Mouse (Mus musculus): ENCODE measurements around the gene Wbp1.

Wbp1 gene

DNA sequence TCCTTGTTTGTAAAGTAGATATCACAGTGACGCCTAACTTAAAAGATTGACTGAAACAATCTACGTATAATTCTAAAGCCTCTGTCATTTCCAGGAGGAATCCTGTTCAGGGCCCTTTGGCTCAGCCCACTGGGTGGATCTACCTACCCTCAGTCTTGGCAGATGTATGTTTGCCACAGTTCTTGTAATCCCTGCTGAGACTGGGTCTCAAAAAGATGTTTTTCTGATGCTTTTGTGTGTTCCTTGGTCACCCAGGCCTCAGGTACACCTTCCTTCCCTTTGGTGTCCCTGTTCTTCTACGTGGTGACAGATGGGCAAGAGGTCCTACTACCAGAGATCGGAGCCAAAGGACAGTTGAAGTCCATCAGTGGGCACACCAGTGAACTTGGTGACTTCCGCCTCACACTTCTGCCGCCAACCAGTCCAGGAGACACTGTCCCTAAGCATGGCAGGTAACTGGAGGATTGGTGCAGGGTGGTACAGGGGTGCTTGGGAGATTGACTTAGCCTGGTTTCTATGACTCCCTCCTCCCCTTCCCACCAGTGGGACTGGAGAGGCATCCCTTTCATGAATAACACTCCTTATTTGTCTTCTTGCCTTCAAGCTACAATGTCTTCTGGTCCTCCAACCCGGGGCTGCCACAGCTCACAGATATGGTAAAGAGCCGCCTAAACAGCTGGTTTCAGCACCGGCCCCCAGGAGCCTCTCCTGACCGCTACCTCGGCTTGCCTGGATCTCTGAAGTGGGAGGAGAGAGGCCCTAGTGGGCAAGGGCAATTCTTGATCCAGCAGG, 4.8 kb downstream of the Wbp1 start:
- no peak for DNase-seq (ENCODE audit: low spot score)

DNA sequence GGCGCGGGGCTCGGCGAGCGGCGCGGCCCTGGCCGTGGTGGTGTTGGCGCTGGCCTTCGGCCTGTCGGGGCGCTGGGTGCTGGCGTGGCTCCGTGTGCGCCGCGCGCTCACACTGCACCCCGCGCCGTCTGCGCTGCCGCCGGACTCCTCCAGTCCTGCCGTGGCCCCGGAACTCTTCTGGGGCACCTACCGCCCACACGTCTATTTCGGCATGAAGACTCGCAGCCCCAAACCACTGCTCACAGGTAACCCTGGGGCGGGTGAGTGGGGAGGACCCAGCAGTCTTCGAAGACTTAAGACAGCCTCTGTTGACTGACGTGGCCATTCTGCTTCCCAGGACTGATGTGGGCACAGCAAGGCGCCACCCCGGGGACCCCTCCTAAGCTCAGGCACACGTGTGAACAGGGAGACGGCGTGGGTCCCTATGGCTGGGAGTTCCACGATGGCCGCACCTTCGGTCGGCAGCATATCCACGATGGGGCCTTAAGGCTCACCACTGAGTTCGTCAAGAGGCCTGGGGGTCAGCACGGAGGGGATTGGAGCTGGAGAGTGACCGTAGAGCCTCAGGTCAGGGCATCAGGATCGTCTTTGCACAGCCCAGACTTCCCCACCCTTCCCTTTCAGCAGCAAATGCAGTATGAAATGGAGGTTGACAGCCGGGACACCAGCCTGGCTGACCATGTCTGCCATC, 5.5 kb downstream of the Wbp1 start:
- DNase-seq (ENCODE audit: low spot score): peak; percentile 33

DNA sequence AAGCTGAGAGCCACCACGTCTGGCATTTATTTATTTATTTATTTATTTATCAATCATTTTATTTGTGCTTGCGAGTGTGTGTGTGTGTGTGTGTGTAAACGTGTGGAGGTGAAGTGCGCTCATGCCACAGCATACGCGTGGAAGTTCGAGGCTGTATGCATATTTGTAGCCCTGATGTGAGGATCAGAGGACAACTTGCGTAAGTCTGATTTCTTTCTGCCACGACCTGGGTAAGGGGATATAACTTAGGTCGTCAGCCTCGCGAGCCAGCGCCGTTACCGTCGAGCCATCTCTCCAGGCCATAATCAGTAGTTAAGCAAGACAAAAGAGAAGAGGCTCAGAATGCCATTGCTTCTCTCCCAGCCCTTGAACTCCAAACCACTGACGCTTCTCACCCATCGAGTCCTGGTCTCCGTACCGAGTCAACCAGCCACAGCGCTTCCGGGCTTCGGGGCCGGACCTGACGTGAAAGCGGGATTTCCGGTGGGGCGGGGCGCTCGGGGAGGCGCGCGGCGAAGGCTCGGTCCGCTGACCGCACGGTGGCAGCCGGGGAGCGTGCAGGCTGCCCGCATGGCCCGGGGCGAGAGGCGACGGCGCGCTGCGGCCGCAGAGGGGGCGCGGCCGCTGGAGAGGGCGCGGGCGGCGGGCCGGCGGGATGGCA, 6.2 kb downstream of the Wbp1 start, which contains the start of gene Mogs:
Gene Mogs, plus strand, starts transcription at position 486 of the 661 bp plus-strand sequence.
- DNase-seq (ENCODE audit: low spot score): peak; percentile 91

DNA sequence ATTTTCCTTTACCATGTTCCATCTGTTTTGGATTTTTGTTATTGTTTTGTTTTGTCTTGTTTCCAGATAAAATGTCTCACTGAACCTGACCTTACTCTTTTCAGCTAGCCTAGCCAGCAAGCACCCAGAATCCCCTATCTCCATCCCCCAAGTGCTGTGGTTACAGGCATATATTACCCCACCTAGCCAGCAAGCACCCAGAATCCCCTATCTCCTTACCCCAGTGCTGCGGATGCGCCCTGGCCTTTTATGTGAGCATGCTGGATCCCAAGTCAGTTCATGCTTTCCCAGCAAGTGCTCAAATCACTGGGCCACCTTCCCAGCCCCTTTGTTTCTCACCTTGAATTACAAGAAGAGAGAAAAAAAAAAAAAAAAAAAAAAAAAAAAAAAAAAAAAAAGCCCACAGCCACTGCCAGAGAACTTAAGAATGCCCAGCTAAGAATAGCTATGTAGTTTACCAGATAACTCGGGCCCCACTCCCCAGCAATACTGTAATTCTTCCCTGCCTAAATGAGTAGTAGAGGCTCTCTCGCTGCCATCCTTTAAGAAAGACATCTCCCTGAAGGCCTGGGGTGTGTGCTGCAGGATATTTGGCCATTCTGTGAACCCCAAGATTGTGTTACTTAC, 9.7 kb downstream of the Wbp1 start:
- DNase-seq (ENCODE audit: low spot score): no peak

DNA sequence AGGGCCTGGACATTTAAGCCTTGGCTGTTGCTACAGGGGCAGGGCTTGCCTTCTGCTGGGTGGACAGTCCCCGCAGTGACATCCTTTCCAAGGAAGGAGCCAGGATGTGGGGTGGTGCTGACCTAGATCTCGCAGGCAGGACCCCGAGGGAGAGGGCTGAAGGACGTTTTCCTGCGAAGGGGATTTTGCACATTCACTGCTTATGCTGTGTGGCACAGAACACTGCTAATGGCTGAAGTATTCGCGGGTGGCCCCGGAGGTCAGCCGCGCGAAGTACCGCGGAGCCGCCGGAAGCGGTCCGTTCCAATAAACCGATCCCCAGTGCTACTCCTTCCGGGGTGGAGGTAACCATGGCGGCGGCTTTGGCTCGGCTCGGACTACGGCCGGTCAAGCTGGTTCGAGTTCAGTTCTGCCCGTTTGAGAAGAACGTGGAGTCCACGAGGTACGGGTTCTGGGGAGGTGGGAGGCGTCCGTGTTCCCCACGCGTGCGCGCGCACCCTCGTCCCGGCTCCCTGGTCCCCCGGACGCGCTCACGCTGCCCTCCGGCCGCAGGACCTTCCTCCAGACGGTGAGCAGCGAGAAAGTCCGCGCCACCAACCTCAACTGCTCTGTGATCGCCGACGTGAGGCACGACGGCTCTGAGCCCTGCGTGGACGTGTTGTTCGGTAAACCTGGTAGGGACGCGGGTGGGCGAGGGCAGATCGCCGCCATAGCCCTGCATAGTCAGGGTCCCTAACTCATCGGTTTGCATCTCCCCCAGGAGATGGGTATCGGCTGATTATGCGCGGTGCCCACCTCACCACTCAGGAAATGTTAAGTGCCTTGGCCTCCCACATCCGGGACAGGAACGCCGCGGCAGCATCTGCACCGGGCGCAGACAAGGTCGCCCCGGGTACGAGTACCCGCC, 12.3 kb downstream of the Wbp1 start, which contains the start of gene Mrpl53:
Gene Mrpl53, plus strand, starts transcription at position 279 of the 907 bp plus-strand sequence.
- peak; percentile 79 for DNase-seq (ENCODE audit: low spot score)

DNA sequence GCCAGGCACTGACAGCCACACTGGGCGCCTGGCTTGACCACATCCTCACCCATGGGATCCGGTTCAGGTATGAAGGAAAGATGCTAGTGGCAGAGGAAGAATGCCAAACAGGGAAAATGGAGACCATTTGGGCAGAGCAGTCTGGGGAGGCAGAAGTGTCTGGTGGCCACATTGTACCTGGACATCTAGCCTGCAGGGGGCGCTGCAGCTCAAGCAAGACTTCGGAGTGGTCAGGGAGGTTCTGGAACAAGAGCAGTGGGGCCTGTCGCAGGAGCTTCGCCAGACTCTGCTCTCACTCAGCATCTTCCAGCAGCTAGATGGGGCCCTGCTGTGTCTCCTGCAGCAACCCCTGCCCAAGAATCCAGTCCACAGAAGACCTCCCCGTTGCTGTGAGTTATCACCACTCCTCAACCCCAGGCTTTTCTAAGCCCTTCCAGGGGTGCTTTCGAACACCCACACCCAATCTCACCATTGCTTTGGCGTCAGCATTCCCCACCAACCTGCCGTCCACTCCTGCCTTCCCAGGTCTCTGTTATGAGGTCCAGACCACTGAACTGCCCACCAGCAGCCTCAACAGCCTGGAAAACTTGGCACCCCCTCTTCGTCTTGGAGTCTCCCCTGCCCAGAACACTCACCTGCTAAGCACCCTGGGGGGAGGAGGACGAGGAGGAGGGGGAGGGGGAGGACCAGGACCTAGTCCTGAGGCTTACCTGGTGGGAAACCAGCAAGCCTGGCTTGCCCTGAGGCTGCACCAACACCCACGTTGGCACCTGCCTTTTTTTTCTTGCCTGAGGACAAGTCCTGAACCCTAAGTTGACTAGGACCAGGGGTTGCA, 13.6 kb downstream of the Wbp1 start:
- DNase-seq (ENCODE audit: low spot score): peak; percentile 81

DNA sequence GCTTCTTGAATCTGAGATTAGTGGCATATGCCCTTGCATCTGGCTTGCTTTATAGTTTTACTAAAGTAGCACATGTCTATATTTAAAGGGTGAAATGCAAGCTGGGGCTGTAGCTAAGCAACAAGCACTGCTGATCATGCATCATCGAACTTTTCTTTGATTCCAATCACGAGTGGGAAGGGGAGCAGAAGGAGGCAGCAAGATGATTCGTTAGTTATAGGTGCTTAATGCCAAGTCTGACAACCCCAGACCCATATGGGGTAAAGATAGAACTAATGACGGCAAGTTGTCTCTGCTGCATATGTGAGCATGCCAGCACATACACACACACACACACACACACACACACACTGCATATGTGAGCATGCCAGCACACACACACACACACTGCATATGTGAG, 17.2 kb downstream of the Wbp1 start:
- DNase-seq (ENCODE audit: low spot score): peak; percentile 52

DNA sequence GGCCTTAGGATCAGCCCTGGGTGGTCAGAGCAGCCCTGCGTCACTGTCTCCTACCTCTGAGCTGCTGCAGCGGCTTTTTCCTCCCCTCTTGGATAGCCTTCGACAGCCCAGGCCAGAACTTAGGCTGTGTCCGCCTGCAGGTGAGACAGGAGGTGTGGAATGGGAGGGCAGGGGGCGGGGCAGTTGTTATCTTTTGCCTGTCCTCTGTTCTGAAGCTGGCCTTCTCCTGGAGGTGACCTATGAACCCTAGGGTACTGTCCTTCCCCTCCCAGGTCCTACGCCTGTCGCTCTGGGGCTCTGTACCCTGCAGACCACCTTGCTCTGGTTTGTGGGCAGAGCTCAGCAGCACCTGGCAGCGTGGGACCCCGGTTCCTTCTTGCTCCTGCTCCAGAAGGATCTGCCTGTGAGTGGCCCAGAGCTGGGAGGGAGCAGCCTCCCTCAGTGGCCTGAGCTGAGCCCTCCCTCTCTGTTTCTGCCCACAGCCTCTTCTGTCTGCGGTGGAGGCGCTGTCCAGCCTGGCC, 18.2 kb downstream of the Wbp1 start:
- DNase-seq (ENCODE audit: low spot score): no peak

DNA sequence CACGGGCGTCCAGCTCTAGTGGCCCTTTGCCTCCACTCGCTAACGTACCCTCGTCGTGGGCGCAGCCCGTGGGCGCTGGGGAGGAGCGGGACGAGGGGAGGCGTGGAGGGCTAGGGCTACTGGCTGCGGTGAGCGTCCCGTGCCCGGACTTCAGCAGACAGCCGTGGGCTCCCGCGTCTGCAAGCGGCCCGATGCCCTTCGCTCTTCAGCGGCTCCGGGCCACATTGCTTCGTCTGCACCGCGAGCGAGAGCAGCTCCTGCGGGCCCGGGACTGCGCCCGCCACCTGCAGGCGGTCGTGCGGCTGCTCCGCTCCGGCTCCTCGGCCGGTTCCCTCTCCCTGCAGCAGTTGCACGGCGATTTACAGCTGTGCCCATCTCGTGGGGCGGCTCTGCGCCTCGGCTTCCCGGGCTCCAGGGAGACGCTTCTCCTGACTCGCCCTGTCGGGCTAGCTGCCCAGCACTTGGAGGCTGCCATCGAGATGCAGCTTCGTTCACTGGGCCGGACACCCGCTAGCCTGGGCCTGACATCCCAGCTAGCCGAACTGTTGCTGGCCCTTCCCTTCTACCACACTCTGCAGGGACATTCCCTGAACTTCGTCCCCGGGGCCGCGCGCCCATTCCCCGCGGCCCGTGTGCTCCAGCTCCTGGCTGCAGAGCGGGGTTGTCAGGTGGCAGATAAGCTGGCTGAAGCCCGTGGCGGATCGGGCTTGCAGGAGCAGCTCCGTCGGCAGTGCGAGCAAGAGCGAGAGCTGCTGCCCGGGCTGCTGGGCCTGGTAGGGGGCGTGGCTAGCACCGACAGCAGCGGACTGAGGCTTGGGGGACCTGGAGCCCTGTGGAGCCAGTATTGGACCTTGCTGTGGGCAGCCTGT, 19.4 kb downstream of the Wbp1 start:
- no peak for DNase-seq (ENCODE audit: low spot score)

DNA sequence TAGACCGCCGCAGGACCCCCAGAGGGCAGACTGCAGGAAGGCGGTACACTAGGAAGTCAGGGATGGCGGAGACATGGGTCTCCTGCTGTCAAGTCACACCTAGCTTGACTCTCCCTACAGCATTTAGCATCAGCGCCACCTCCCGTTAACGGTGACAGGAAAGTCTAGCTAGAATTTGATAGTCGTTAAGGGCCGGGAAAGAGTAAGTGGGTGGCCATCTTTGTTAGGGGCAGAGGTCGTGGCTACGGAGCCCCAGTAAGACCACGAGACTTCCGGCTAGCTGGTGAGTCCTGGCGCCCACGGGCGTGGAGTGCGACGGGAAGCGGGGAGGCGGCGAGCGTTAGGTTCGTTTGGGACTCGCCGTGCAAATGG, 20.1 kb downstream of the Wbp1 start, which contains the start of the genes Ccdc142 and Gm42688:
Gene Ccdc142, plus strand, starts transcription at position 286 of the 372 bp plus-strand sequence.
Gene Gm42688, plus strand, starts transcription at position 302 of the 372 bp plus-strand sequence.
- DNase-seq (ENCODE audit: low spot score): peak; percentile 94

DNA sequence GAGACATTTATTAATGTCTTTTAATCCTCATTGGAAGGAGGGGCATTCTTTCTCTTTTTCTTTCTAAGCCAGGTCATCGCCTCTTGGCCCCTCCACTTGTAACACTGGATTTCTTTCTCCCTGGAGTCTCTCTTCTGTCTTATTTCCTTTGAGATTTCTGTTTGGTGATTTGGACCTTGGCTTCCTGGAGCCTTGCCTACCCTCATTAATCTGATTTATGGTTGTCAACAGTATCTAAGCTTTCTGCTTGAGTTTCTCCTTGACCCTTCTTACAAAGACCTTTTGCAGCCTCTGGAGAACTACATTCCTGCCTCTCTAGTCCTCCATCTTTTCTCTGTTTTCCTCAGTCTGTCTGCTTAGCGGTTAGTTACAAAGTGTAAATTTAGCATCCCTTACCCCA, 22.9 kb downstream of the Wbp1 start:
- no peak for DNase-seq (ENCODE audit: low spot score)

DNA sequence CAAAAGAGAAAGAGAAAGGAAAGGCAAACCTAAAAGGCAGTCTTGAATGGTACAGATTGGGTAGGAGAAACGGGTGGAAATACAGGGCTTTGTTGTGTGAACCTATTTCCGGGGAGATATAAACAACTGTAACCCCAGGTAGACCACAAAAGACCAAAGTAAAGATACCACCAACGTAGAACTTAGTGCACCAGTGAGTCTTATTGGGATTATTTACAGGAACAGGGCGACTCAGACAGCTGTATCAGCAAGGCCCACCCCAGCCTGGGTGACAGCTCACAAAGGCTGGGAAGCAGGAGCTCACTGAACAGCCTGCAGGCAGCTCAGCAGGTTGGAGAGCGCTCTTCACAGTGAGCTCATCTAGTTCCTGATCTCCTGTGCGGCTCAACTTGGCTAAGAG, 25.4 kb downstream of the Wbp1 start:
- no peak for DNase-seq (ENCODE audit: low spot score)

DNA sequence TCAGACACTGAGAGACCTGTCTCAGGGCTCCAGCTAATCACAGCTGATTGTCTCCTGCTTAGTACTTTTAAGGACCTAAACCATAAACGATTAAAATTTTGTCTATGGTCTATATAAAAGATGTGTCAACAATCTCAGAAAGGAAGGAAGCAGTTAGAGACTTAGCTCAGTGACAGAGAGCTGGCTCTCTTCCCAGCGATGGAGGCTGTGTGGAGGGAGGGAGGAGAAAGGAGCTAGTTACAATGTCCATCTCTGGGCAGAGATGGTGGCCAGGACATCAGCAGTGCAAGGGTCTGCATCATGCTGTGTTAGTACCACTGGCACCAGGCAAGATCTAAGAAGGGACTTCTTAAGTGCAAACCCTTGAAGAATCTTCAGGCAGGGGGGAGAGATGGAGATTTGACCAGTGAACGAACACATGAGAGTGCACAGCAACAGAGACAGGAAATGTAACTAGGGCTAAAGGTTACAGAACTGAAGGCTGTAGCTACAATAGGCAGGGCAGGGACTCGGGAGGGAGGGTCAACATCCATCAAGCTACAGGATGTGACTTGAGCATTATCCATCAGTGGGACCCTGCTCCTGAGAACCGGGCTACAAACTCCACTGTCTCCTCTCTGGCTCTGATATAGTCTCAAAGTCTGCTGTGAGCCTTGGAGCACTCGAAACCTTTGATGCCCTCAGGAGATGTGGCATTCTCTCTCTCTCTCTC, 28.8 kb downstream of the Wbp1 start:
- DNase-seq (ENCODE audit: low spot score): no peak

DNA sequence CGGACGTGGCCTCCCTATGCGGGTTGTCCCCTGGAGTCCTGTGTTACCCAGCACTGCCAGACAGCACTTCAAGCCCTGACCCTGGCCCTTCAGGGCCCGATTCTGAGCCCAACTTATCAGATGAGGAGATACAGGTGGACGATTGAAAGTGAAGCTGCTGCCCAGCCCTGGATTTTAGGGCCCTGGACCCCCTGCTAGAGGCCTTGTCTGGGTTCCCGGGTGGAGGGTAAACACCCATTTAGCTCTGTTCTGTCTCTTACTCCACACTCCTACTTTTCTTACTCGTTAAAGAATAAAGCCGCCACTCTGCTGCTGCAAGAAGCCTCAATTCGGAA, 33.5 kb downstream of the Wbp1 start:
- no peak for DNase-seq (ENCODE audit: low spot score)

DNA sequence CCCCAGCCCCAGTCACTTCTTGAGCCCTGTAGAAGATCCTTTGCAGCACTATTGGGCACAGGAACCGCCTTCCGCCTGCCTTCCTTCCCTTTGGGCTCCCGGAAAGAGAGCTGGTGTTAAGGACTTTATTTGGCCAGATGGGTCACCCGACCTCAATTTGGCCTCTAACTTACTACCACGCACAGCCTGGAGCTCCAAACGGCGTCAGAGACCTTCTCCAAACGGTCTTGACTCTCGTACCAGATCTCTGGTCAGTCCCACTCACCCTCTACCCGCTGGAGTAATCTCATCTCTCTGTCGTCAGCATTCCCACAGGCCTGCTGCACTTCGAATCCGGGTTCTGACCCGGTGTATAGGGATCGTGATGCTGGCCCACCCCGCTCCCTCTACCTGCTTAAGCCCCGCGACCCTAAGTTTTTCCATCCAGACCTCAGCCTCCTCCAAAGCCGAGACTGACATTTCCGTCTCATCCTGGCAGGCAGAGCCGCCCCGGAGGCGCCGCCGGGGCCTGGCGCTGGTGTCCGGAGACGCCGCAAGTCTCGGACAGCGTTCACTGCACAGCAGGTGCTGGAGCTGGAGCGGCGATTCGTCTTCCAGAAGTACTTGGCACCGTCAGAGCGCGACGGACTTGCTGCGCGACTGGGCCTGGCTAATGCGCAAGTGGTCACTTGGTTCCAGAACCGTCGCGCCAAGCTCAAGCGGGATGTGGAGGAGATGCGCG, 34.0 kb downstream of the Wbp1 start:
- DNase-seq (ENCODE audit: low spot score): no peak

DNA sequence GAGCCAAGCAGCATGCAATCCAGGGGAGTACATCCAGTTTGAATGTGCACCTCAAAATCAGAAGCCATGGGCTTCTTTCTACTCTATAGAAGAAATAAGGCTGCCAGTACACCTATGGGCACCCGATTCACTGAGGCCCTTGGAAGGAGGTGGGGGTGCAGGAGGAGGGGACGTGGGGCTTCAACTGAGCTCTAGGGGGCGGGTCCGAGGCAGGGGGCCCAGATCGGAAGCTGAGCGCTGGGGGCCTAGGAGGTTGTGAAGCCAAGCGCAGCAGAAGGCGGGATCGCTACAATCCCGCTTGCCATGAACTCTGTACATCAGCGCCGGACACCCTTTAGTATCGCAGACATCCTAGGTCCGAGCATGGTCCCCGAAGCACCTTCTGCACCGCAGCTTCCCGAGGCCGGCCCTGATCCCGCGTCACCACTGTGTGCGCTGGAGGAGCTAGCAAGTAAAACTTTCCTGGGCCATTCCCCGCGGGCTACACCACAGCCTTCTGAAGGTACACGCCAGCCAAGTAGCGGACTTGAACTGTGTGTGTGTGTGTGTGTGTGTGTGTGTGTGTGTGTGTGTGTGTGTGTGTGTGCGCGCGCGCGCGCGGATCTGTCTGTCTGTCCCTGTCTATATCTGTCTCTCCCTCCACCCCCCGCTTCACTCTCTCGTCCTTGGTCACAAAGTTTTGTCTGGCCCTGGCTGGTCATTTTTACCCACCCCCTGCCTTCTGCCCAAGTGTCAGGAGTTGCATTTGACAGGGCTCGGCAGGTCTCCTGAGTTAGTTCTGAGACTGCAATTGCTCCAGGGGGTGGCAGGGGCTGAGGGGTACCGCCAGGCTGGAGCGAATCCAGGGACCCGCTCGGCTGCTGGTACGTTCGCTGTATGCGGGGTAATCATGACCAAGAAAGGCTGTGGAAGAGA, 35.0 kb downstream of the Wbp1 start, which contains the start of gene Lbx2:
Gene Lbx2, plus strand, starts transcription at position 247 of the 915 bp plus-strand sequence.
- DNase-seq (ENCODE audit: low spot score): no peak

DNA sequence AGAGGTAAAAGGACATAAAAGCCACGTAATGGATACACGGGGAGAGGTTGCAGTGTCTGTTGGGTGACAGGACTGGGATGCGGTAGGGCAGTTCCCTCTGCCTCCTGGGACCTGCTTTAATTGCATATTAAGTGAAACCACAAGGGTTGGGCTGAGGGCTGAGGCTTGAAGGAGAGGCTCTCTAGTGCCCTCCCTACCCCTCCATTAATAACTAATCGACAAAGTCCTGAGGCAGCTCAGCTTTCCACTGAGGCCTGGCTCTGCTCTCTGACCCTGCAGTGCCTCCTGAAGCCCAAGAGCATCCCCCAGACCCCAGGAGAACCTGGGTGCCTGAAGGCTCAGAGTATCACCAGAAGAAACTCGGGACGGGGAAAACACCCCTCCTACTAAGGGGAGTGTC, 36.9 kb downstream of the Wbp1 start:
- no peak for DNase-seq (ENCODE audit: low spot score)

All from layer of hippocampus, adult 11-12 months (tissue).